Mouse (Mus musculus): ENCODE results near the gene Trim8. TPM values are rescaled to one million over a fixed set of nuclear protein-coding genes. Genes with fewer than 3 reads are reported as not detected.

Gene Trim8
- total and polyA plus RNA-seq, 3 experiments, result 4.4 to 24.9 (median 12.0) TPM

DNA sequence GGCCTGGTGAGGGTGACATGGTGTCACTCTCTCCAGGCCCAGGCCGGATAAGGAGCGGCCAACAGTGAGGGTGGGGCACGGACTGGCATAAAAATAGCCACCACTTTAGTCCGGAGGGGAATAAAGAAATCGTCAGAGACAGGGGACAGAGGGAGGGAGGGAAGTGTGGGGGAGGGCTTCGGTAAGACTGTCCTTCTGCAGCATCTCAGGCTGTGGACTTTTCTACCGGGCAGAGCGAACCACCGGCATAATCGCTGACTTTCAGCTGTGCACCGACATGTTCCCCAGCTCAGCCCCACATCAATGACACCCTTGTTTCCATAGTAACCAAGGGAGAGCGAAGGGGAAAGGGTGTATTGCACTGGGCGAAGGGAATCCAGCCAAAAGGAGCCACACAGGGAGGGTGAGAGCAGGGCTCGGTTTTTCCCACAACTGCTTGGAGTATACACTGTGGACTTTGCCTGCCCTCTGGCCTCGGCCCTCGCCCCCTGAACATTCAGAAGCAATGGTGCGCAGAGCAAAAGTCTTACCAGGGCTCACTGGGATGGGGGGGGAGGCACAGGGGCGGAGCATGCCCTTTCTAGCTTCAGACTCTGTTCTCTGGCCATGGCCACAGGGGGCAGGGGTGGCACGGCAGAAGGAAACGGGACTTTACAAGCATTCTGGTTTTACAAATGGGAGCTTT is 27.2 kb downstream of the Trim8 start:
- no peak overlapping the region for H3K27ac ChIP-seq (ENCODE audit: insufficient read depth, low read depth)
- no peak for DNase-seq (ENCODE audit: extremely low read depth)
- no peak overlapping the region for H3K4me2 ChIP-seq (ENCODE audit: insufficient read depth, low read depth, poor library complexity, severe bottlenecking)
- H3K9me3 ChIP-seq (replicated peaks; ENCODE audit: low read length), result no peaks in the 10 kb centered on the region
- H3K79me2 ChIP-seq (replicated peaks; ENCODE audit: control insufficient read depth, extremely low read depth, insufficient read depth, poor library complexity, severe bottlenecking), result no peaks in the 10 kb centered on the region
- dilution Hi-C loops (cut with MboI; ENCODE audit: extremely low pct_ligation_motif_present, extremely low pct_unique_long_range_greater_than_20kb, low sequenced_read_pairs), result no loop called here
- H3K9ac ChIP-seq (ENCODE audit: insufficient read depth, low read depth), result no peak overlapping the region
- H3K27me3 ChIP-seq (replicated peaks), result no peaks in the 10 kb centered on the region
- H3K36me3 ChIP-seq (replicated peaks in 1 of 2; ENCODE audit: control insufficient read depth in 1 of 2, insufficient read depth in 1 of 2, low read length in 1 of 2), result no peaks in the 10 kb centered on the region
- H3K4me1 ChIP-seq (ENCODE audit: control insufficient read depth in 1 of 2, insufficient read depth in 2 of 2), result peaks cover 17 to 100% of the 10 kb centered on the region in 2 experiments
- in situ Hi-C loops (cut with MboI; ENCODE audit: low pct_ligation_motif_present, low pct_unique_long_range_greater_than_20kb, low sequenced_read_pairs), result no loop called here
- TF ChIP-seq MXI1 (IDR thresholded peaks at IDR 0.05; ENCODE audit: low read depth, low read length) (no peak), CTCF (conservative IDR thresholded peaks at IDR 0.05 in 1 of 2, IDR thresholded peaks at IDR 0.05 in 1 of 2; ENCODE audit: low read depth in 2 of 2, low read length in 2 of 2) (0 out of 4 replicates have a peak, but pooled peaks of 1 of the 2 experiments have one; percentile 10)
- no peak overlapping the region for H3K4me3 ChIP-seq (replicated peaks in 1 of 3; ENCODE audit: low read depth in 2 of 3, low read length in 2 of 3, poor library complexity in 1 of 3)

DNA sequence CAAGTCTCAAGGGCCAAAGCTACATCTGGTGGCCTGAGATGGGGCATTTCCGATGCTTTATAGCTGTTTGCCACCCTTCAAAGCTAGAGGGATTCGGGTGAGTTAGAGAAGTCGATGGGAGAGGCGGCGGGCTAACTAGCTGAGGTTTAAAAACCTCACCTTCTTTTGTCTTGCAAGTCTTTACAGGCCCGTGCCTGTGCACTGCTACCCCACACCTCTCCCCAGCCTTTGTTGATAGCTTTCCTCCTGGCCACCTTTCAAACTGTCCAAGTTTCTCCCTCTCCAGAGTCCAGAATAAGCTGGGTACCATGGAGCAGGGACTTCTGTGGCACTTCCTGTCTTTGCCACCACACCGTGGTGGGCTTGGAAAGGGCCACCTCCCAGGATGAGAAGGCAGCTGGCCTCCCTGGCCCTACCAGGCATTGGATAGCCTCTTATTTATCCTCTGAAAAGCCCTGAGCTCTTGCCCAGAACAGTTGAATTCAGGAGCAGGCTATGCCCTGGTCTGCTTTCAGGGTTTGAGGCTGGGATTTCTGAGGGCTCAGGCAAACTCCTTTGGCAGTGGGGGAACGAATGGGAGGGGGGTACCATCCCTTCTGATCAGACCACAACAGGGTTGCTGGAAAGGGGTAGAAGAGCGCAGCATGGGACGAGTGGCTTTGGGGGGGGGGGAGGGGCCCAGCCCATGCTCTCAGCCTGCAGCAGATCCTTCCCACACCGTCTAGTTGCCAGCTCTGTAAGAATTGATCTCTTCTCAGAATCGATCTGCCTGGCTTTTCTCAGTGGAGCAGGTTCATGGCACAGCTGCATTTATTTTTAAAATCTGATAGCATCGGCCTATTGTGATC is 28.3 kb downstream of the Trim8 start:
- dilution Hi-C loops (cut with MboI; ENCODE audit: extremely low pct_ligation_motif_present, extremely low pct_unique_long_range_greater_than_20kb, low sequenced_read_pairs), result no loop called here
- H3K27ac ChIP-seq (ENCODE audit: insufficient read depth, low read depth), result no peak overlapping the region
- H3K27me3 ChIP-seq (replicated peaks), result no peaks in the 10 kb centered on the region
- TF ChIP-seq POLR2AphosphoS2 (IDR thresholded peaks at IDR 0.05; ENCODE audit: low read depth, low read length) (no peak), USF1 (IDR thresholded peaks at IDR 0.05; ENCODE audit: low read depth, low read length) (no peak), EP300 (IDR thresholded peaks at IDR 0.05; ENCODE audit: low read length) (no peak), PAX5 (IDR thresholded peaks at IDR 0.05; ENCODE audit: low read length) (no peak), HCFC1 (IDR thresholded peaks at IDR 0.05; ENCODE audit: low read depth, low read length) (no peak), IRF4 (IDR thresholded peaks at IDR 0.05; ENCODE audit: low read depth, low read length) (no peak), RAD21 (IDR thresholded peaks at IDR 0.05; ENCODE audit: low read depth, low read length) (no peak), MEF2A (IDR thresholded peaks at IDR 0.05; ENCODE audit: borderline replicate concordance, low read depth, low read length) (no peak), CHD1 (IDR thresholded peaks at IDR 0.05; ENCODE audit: low read depth, low read length) (no peak), TBP (conservative IDR thresholded peaks at IDR 0.05; ENCODE audit: low read depth, low read length) (no peak), ZKSCAN1 (IDR thresholded peaks at IDR 0.05; ENCODE audit: borderline replicate concordance, low read depth, low read length) (no peak), GABPA (IDR thresholded peaks at IDR 0.05; ENCODE audit: insufficient replicate concordance, low read depth, low read length) (no peak)
- in situ Hi-C loops (cut with MboI; ENCODE audit: low pct_ligation_motif_present, low pct_unique_long_range_greater_than_20kb, low sequenced_read_pairs), result no loop called here
- DNase-seq (ENCODE audit: extremely low read depth), result no peak
- no peak overlapping the region for H3K4me2 ChIP-seq (ENCODE audit: insufficient read depth, low read depth, poor library complexity, severe bottlenecking)
- no peaks in the 10 kb centered on the region for H3K79me2 ChIP-seq (replicated peaks; ENCODE audit: control insufficient read depth, extremely low read depth, insufficient read depth, poor library complexity, severe bottlenecking)
- peaks cover 0 to 3% of the 10 kb centered on the region in 2 experiments for H3K36me3 ChIP-seq (replicated peaks in 1 of 2; ENCODE audit: control insufficient read depth in 1 of 2, insufficient read depth in 1 of 2, low read length in 1 of 2)
- no peaks in the 10 kb centered on the region for H3K9me3 ChIP-seq (replicated peaks; ENCODE audit: low read length)
- no peak overlapping the region for H3K4me3 ChIP-seq (replicated peaks in 1 of 3; ENCODE audit: low read depth in 2 of 3, low read length in 2 of 3, poor library complexity in 1 of 3)
- H3K9ac ChIP-seq (ENCODE audit: insufficient read depth, low read depth), result no peak overlapping the region
- H3K4me1 ChIP-seq (ENCODE audit: control insufficient read depth in 1 of 2, insufficient read depth in 2 of 2), result peaks cover 12 to 99% of the 10 kb centered on the region in 2 experiments
